Mouse (Mus musculus): Measurements from ENCODE around the gene Tgfbr1. TPM values are rescaled to one million over a fixed set of nuclear protein-coding genes. Genes with fewer than 3 reads are reported as not detected.

Tgfbr1 gene
- polyA plus RNA-seq, 1 experiment, result 1.7 TPM

- Histone ChIP-seq H3K27me3 (ENCODE audit: control insufficient read depth, insufficient read depth, low read length) (no peaks in the 10 kb centered on the region), H3K27ac (ENCODE audit: insufficient read depth, low read depth, low read length) (no peak overlapping the region), H3K4me1 (ENCODE audit: control insufficient read depth, insufficient read depth, insufficient read length, low read length) (no peaks in the 10 kb centered on the region), H3K4me3 (ENCODE audit: low read depth, low read length) (no peak overlapping the region), H3K36me3 (ENCODE audit: control insufficient read depth, insufficient read depth, low read length) (no peaks in the 10 kb centered on the region)
- TF ChIP-seq CTCF (IDR thresholded peaks at IDR 0.05; ENCODE audit: extremely low read depth, insufficient read length, insufficient replicate concordance, low read depth, low read length), result no peak
- TF ChIP-seq POLR2A (IDR thresholded peaks at IDR 0.05; ENCODE audit: low read depth, low read length), result no peak
- 54% methylated on average over 3 of the region's 3 CpGs for WGBS
These were observed 25.2 kb upstream of the Tgfbr1 start for GRCm38 (mm10) chr4:47327782-47328181.

DNA sequence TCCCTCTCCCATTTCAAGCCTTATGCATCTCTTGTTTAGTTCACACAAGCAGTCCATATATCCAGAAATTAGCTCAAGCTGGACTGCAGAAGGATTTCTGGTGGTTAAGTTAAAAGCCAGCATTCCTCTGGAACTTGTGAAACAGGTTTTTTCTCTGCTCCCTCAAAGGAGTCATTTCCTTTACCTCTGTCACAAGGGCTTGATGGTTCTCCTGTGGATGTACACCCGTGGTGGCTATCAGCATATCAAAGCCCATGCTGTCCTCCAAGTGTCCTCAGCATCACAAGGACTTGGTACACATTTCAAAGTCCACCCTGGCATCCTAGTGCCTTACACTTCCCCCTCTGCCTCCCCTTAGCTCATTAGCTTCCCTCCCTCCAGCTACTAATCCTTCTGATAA lies 23.7 kb upstream of the Tgfbr1 start:
- Histone ChIP-seq H3K4me3 (ENCODE audit: low read depth, low read length) (no peak overlapping the region), H3K27me3 (ENCODE audit: control insufficient read depth, insufficient read depth, low read length) (no peaks in the 10 kb centered on the region), H3K27ac (ENCODE audit: insufficient read depth, low read depth, low read length) (no peak overlapping the region), H3K36me3 (ENCODE audit: control insufficient read depth, insufficient read depth, low read length) (no peaks in the 10 kb centered on the region), H3K4me1 (ENCODE audit: control insufficient read depth, insufficient read depth, insufficient read length, low read length) (no peaks in the 10 kb centered on the region)
- no peak for TF ChIP-seq CTCF (IDR thresholded peaks at IDR 0.05; ENCODE audit: extremely low read depth, insufficient read length, insufficient replicate concordance, low read depth, low read length)
- TF ChIP-seq POLR2A (IDR thresholded peaks at IDR 0.05; ENCODE audit: low read depth, low read length), result no peak
- 4% methylated on average over 1 of the region's 1 CpGs for WGBS

GRCm38 (mm10) chr4:47330378-47331052 lies 22.5 kb upstream of the Tgfbr1 start:
- TF ChIP-seq CTCF (IDR thresholded peaks at IDR 0.05; ENCODE audit: extremely low read depth, insufficient read length, insufficient replicate concordance, low read depth, low read length) (no peak), POLR2A (IDR thresholded peaks at IDR 0.05; ENCODE audit: low read depth, low read length) (no peak)
- Histone ChIP-seq H3K36me3 (ENCODE audit: control insufficient read depth, insufficient read depth, low read length) (no peaks in the 10 kb centered on the region), H3K27ac (ENCODE audit: insufficient read depth, low read depth, low read length) (no peak overlapping the region), H3K4me1 (ENCODE audit: control insufficient read depth, insufficient read depth, insufficient read length, low read length) (no peaks in the 10 kb centered on the region), H3K27me3 (ENCODE audit: control insufficient read depth, insufficient read depth, low read length) (no peaks in the 10 kb centered on the region), H3K4me3 (ENCODE audit: low read depth, low read length) (no peak overlapping the region)
- WGBS, result 84% methylated on average over 13 of the region's 13 CpGs

DNA sequence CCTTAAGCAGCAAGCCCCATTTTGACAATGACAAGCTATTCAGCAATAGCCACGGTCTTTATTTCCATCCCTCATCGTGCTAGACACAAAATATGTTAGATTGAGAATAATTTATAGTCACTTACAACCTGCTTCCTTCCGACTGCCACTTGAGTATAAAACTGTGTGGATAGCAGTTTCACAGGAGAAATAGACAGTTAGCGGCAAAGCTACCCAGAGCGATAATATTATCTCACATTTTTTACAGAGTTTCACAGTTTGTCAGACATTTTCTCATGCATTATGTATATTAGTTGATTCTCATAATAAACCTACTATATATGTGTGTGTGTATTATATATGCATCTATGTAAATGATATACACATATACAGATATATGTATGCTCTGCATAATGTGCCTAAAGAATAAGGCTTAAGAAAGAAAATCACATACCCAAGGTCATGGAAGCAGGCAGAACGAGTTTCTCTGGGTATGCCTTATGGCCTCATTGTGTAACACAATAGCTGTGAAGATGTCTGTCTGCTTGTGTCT lies 20.1 kb upstream of the Tgfbr1 start:
- no peaks in the 10 kb centered on the region for H3K4me1 ChIP-seq (ENCODE audit: control insufficient read depth, insufficient read depth, insufficient read length, low read length)
- 84% methylated on average over 6 of the region's 6 CpGs for WGBS
- H3K27me3 ChIP-seq (ENCODE audit: control insufficient read depth, insufficient read depth, low read length), result no peaks in the 10 kb centered on the region
- TF ChIP-seq POLR2A (IDR thresholded peaks at IDR 0.05; ENCODE audit: low read depth, low read length) (no peak), CTCF (IDR thresholded peaks at IDR 0.05; ENCODE audit: extremely low read depth, insufficient read length, insufficient replicate concordance, low read depth, low read length) (no peak)
- no peak overlapping the region for H3K4me3 ChIP-seq (ENCODE audit: low read depth, low read length)
- H3K36me3 ChIP-seq (ENCODE audit: control insufficient read depth, insufficient read depth, low read length), result no peaks in the 10 kb centered on the region
- H3K27ac ChIP-seq (ENCODE audit: insufficient read depth, low read depth, low read length), result no peak overlapping the region

- 88% methylated on average over 3 of the region's 3 CpGs for WGBS
- H3K4me1 ChIP-seq (ENCODE audit: control insufficient read depth, insufficient read depth, insufficient read length, low read length), result no peaks in the 10 kb centered on the region
These were observed 19.5 kb upstream of the Tgfbr1 start for GRCm38 (mm10) chr4:47333541-47333940.

GRCm38 (mm10) chr4:47336941-47337600 lies 16.0 kb upstream of the Tgfbr1 start:
- TF ChIP-seq CTCF (IDR thresholded peaks at IDR 0.05; ENCODE audit: extremely low read depth, insufficient read length, insufficient replicate concordance, low read depth, low read length), result no peak
- TF ChIP-seq POLR2A (IDR thresholded peaks at IDR 0.05; ENCODE audit: low read depth, low read length), result no peak
- H3K4me1 ChIP-seq (ENCODE audit: control insufficient read depth, insufficient read depth, insufficient read length, low read length), result no peaks in the 10 kb centered on the region
- WGBS, result 60% methylated on average over 3 of the region's 3 CpGs
- H3K27ac ChIP-seq (ENCODE audit: insufficient read depth, low read depth, low read length), result no peak overlapping the region
- no peaks in the 10 kb centered on the region for H3K36me3 ChIP-seq (ENCODE audit: control insufficient read depth, insufficient read depth, low read length)
- no peak overlapping the region for H3K4me3 ChIP-seq (ENCODE audit: low read depth, low read length)
- H3K27me3 ChIP-seq (ENCODE audit: control insufficient read depth, insufficient read depth, low read length), result no peaks in the 10 kb centered on the region

More at GRCm38 (mm10) chr4:47333541-47333940, 19.5 kb upstream of the Tgfbr1 start:
- TF ChIP-seq CTCF (IDR thresholded peaks at IDR 0.05; ENCODE audit: extremely low read depth, insufficient read length, insufficient replicate concordance, low read depth, low read length) (no peak), POLR2A (IDR thresholded peaks at IDR 0.05; ENCODE audit: low read depth, low read length) (no peak)
- no peak overlapping the region for H3K4me3 ChIP-seq (ENCODE audit: low read depth, low read length)
- H3K27me3 ChIP-seq (ENCODE audit: control insufficient read depth, insufficient read depth, low read length), result no peaks in the 10 kb centered on the region
- H3K36me3 ChIP-seq (ENCODE audit: control insufficient read depth, insufficient read depth, low read length), result no peaks in the 10 kb centered on the region
- no peak overlapping the region for H3K27ac ChIP-seq (ENCODE audit: insufficient read depth, low read depth, low read length)

DNA sequence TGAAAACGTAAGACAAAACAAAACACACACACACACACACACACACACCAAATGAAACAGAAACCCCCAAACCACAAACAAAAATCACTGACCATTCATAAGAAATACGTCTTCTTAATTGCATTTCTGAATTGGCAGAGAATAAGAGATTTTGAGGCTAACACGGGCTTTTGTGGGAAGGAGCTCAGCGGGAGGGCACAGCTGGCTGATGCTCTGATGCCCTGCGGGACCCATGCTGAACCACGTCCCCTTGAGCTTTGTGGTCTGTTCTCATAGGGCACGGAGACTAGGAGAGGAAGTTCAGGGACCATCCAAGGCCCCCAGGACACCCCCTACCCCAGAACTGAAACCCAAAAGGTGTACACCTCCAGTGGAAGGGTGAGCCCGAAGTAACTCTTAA lies 10.4 kb upstream of the Tgfbr1 start:
- H3K4me3 ChIP-seq (ENCODE audit: low read depth, low read length), result no peak overlapping the region
- H3K36me3 ChIP-seq (ENCODE audit: control insufficient read depth, insufficient read depth, low read length), result no peaks in the 10 kb centered on the region
- no peak overlapping the region for H3K27ac ChIP-seq (ENCODE audit: insufficient read depth, low read depth, low read length)
- H3K27me3 ChIP-seq (ENCODE audit: control insufficient read depth, insufficient read depth, low read length), result no peaks in the 10 kb centered on the region
- TF ChIP-seq POLR2A (IDR thresholded peaks at IDR 0.05; ENCODE audit: low read depth, low read length) (no peak), CTCF (IDR thresholded peaks at IDR 0.05; ENCODE audit: extremely low read depth, insufficient read length, insufficient replicate concordance, low read depth, low read length) (no peak)
- no peaks in the 10 kb centered on the region for H3K4me1 ChIP-seq (ENCODE audit: control insufficient read depth, insufficient read depth, insufficient read length, low read length)
- 63% methylated on average over 8 of the region's 8 CpGs for WGBS

Data from small intestine, adult 2 months (tissue).